Mouse (Mus musculus): ENCODE data around the gene Ahnak2.

- TF ChIP-seq CTCF (IDR thresholded peaks at IDR 0.05; ENCODE audit: low read depth) = no peak
- no peak for TF ChIP-seq EP300 (IDR thresholded peaks at IDR 0.05; ENCODE audit: low read depth)
Observed at GRCm38 (mm10) chr12:112819057-112819662, 16.7 kb upstream of the Ahnak2 start.

Measured in liver, postnatal 0 days (tissue).